Mouse (Mus musculus) cerebellum, postnatal 25 days (tissue): Measurements from ENCODE around the gene Efcc1.

Experiments used
- DNase-seq, 2 experiments: peaks; one replicate each; pipeline ENCODE4 v3.0.0; 2021; ENCODE audit warnings: mixed read lengths in 2 of 2

Gene Efcc1

DNA sequence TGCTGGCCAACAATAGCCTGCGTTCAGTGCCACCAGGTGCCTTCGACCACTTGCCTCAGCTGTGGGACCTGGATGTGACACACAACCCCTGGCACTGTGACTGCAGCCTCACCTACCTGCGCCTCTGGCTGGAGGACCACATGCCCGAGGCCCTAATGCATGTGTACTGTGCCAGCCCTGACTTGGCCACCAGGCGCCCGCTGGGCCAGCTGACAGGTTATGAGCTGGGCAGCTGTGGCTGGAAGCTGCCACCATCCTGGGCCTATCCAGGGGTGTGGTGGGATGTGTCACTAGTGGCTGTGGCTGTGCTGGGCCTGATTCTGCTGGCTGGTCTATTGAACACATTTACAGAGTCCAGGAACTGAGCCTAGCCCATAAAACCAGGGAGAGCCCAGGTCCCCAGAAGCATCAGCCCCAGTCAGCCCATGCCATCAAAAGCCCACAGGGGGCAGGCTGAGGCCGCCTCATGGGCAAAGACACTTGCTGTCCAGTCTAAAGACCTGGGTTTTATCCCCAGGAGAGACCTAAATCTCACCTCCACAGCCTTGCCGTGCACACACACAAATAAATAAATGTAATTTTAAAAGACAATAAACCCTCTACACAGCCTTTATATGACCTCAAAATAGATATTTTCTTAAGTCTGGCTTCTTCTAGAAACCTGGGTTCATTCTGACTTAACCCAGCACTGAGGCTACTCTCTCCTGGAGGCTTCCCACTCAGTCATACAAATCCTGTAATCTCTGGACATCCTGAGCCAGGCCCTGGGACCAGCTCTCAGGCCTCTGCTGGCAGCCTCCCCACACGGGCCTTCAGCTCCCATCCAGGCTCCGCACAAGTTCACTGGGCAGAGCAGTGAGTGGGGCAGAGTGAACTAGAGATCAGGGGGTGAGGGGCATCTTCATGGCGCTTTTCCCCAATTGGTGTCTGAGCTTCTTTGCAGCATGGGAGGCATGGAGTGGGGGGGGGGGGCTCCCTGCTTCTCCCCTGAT is 48.8 kb downstream of the Efcc1 start:
- peak; percentile 36 to 65 for DNase-seq

DNA sequence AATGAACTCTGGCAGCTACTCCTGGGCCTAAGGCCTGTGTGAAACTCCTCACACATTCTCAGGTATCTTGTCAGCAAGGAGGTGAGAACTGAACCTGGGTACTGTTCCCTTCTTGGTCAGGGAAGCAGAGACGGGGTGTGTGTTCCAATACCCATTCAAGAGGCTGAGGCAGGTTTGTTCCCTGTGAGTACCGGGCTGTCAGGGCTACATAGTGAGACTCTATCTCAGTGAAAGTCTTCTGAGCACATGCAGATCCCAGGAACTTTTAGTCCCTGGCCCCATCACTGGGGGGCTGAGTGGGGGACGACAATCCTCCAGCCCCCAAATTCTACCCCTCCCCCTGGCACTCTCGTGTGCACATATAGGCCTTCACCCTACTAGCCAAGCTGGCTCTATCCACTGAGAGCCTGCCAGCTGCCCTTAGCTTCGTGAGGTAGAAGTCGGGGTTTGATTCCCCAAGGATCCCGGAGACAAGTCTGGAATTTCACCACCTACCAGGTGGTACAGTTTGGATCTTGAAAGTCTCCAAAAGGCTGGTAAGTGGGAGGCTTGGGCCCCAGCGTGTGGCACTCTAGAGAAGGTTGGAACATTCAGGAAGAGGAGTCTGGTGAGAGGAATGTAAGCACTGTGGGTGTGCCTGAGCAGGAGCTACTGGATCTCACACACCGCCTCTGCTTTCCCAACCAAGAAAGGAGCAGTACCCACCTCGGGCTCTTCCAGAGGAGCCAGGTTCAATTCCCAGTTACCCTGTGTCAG is 50.1 kb downstream of the Efcc1 start:
- no peak for DNase-seq

DNA sequence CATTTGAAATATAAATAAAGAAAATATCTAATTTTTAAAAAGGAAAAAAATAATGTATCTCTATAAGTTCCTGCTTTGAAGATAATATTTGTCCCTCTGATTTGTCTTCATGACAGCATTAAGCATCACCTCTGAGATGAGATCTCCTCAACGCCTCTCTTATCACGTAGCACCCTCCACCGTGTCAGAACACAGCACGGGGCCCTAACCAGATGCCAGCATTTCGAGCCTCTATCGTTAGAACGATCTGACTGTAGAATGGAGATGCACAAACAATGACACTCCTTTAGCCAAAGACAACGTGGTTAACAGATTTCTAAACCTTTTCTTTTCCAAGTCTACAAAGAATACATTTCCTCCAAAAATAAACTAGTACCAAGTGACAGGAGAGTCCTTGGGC is 53.4 kb downstream of the Efcc1 start:
- DNase-seq, result no peak

DNA sequence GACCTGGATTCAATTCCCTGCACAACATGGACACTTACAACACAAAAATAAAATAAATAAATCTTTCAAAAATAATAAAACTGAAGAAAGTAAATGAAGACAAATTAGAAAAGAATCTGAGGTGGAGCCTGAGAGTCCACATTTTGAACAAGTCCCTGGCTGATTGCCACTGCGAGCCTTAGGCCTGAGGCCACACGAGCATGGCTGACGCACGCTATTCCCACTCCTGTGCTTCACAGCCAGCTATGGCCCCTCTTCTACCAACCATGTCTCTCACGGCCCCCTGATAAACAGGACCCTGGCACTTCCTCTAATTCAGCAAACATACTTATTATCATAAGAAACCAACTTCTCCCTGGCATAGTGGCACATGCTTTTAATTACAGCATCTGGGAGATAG is 56.0 kb downstream of the Efcc1 start:
- no peak for DNase-seq

DNA sequence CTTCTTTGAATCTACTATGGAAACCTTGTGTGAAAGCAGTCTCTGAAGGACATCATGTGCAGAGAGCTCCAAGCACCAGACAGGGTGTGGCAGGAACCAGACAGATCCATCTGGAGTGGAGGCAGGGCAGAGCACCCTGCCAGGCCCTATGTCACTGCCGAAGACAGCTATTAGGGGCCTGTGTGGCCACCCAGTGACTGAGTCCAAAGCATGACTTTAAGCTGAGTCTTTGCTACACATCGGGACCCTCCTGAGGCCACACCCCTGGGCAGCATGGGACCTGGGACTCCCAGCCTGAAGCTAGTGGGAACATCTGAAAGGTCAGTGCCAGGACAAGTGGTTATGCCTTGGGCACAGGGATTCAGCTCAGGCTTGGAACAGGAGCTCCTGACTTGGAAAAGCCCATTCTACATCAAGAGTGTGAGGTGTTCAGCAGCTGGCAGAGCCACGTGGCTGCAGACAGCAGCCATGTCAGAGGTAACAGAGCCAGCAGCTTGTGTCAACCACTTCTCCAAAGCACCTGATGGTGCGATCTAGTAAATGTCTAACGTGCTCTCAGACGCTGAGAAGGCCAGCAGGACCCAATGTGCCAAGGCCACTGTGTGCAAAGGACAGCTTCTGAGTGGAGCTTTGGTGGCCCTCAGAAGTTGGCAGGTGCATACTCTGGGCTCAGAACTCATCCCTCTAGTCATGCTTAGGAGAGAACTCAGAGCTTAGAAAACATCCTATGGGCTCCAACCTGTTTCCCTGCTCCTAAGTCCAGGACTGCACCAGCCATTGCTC is 56.6 kb downstream of the Efcc1 start:
- no peak for DNase-seq

DNA sequence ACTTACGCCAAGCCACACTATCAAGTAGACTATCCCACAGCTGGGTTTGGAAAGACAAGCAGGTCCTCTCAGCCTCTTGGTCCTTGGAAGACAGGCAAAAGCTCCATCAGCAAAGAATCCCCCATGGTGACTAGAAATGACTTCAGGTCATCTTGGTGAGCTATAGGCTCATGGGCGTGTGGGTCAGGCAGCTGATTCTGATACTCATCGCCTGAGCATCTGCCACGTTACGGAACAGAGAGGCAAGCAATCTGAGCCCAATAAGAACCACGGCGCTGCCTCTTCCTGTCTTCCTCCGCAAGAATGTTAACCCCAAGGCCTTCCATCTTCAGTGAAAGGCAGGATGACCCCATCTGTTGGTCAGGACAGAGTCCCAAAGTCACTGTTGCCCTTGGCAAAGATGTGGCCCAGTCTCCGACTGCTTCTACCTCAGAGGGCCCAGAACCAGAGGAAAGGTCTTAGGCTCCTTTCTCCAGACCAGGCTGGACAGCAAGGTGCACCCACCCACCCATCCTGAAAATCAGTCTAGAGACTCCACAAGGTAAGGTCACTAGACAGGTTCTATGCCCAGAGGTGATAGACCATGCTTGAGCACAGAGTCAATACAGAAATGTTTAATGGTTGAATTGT is 57.7 kb downstream of the Efcc1 start:
- no peak for DNase-seq

DNA sequence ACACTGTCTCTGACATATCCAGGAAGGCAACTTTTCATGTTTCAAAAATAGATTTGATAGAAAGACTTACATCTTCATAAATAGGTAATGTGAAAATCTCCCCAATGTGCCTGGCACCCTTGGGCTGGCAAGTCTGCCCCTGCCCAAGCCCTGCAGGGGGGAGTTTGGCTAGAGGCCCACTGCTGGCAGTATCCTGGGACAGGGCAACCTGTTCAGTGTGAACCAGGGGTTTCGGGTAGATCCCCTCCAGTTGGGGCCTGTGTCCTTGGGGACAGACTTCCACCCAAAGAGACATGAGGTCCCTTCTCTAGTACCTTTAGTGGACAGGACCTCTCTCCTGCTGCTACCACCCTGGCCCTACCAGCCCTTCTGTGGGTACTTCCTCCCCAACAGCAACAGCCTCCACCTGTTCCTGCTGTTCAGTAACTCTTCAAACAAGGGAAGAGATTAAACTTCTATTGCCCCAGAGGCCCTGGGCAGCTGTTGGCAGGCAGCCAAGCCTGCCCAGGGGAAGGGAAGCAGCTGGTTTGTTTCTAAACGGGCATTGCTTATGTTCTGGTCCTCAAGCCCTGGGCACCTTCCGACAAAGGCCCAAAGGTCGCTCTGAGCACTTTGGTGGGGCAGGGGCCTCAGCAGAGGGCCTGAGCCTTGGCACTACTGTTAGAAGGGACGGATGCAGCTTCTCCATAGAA is 58.4 kb downstream of the Efcc1 start:
- DNase-seq, result peak in 1 of 2 experiments; percentile 65

DNA sequence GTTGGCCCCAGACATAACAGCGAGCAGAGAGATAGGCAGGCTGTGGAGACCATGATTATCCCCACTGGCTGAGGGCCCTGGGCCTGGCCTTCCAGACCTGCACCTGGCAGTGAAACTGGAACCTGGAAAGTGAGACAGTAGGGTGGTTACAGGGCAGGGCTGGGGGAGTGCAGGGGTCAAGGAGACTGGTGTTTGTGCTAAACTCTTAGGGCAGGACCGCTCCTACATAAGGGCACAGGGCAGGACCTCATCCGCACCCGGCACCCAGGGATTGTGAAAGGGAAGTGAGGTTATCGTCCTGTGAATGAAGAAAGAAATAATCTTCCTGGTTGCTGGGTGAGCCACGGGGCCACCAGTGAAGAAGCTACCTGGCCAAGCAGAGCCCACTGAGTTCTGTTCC is 59.1 kb downstream of the Efcc1 start:
- no peak for DNase-seq

DNA sequence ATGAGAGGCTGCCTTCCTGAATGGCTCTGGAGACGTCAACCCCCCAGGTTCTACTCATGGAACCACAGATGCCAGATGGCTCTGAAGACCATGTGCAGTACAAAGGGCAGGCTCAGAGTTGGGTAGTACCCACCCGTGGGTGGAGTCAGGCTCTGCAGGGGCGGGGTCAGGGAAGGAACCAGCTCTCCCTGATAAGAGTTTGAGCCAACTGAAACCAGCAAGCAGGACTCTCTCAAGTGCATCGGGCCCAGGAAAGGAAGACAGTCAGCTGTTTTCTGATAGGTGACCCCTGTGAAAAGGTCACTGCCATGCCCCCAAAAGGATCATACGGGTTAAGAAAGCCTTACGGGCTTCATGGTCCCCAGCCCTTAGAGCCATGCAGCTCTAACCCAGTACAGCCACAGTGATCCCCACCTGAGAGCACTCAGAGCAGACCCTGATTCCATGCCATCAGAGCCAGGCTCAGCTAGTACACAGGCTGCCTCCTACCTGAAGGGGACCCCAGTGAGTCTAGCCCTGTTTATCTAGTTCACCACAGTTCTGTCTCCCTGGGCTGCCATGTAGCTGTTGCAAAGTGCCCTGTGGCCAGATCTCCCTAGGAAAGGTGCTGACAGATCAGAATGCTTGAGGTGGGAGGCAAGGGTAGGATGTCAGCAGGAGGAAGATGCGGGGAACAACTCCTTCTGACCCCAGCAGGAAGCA is 60.3 kb downstream of the Efcc1 start:
- DNase-seq, result peak in 1 of 2 experiments; percentile 39

DNA sequence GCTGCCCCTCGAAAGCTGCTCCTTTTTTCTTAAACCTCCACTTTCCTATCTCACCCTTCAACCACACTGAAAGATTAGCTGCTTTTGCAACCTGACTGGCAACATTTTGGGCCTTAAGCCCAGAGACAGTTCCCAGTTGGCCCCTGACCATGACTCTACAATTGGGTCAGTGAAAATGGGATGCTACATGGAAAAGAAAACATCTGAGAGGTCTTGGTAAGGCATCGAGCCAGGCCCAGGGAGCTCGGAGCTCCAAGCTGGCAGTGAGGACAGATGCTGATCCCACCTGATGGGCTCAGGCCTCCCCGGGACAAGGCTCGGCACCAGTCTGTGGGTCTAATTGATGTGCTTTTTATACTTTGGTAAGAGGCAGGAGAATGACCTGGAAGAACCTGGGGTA is 61.2 kb downstream of the Efcc1 start:
- peak in 1 of 2 experiments; percentile 34 for DNase-seq

DNA sequence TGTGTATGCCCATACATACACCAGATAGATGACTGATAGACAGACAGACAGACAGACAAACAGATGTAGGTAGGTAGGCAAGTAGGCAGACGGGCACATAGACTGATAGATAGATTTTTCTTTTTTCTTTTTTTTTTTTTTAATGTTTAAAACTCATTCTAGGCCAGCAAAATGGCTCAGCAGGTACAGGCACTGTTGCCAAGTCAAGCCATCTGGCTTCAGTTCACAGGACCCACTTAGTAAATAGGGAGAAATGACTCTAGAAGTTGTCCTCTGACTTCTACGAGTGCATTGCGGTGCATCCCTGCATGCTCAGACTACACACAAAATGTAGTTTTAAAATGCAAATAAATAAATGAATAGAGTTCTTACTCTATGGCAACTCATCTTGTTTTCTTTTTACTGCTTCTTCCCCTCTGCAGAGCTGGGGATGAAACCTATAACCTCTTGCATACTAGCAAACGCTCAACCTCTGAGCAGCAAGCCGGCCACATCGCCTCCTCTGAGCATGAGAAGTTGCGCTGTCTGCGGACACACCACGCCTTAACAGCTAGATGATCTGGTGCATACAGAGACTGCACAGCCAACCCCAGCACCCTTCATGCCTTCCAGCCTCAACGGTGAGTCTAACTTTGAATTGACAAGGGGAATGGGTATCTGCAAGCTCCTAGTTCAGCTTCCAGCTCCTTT is 63.3 kb downstream of the Efcc1 start:
- DNase-seq, result peak; percentile 85 to 89

DNA sequence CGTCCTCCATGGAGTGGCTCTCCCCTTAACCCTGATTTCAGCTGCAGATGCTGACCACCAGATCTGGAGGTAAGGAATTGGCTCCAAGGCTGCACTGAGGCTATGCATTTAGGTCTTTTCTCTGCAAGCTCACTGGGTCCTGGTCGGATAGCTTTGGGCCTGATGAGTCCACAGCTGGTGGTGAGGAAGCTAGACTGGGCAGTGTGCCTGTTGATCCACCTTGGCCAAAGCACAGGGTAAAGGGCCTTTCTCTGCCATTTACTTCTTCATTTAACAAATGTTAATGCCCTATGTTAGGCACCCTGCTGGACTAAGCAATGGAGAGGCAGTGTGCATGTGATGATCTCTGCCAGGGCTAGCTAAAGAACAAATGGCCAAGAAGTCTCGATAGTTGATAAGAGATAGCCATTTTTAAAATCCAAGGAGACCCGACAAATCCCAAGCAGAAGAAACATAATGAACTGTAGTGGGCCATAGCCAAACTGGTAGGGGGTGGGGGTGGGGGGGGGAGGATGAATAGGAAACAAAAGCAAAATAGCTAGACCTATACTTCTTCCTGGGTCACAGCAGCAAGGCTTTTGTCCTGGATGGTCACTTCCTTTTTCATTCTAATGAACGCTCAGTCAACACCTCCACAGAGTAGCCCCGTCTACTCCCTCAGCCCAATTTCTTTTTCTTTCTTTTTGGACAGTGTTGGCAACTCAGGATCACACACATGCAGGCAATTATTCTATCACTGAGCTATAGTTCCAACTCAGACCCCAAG is 64.9 kb downstream of the Efcc1 start:
- DNase-seq, result peak; percentile 67 to 74

DNA sequence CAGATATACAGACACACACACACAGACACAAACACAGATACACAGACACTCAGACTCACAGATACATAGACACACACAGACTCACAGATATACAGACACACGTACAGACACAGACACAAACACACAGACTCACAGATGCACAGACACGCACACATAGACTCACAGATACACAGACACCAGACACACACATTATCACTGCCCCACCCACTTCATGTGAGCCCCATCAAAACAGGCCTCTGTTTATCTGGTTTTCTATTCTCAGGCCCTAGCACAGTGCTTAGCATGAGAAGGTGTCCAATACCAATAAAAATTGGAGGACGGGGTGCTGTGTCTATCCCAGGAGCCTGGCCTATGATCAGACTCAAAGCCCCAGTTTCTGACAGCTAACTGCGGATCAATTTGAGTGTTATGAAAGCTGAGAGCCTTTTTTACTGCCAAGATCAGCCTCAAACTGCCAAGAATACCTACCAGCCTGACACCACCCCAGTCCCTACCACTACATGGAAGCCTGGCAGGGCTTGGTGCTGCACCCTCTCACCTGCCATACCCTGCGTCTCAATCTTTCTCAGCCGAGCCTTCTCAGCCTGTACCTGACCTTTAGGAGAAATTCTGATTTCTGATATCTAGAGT is 65.7 kb downstream of the Efcc1 start:
- no peak for DNase-seq

DNA sequence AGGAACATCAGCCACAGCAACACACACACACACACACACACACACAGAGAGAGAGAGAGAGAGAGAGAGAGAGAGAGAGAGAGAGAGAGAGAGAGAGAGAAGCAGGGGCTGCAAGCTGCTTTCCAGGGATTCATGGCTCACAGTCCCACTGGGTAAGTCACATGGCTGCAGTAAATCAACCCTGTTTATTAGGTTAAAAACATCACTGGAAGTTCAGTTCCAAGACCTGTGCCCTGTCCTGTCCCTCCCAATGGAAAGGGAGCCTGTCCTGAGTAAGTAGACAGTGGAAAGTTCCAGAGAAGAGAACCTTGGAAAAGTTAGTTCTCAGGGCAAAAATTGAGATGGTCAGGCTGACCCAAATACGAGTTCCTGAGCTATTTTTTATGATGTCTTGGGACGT is 66.7 kb downstream of the Efcc1 start:
- DNase-seq, result no peak

DNA sequence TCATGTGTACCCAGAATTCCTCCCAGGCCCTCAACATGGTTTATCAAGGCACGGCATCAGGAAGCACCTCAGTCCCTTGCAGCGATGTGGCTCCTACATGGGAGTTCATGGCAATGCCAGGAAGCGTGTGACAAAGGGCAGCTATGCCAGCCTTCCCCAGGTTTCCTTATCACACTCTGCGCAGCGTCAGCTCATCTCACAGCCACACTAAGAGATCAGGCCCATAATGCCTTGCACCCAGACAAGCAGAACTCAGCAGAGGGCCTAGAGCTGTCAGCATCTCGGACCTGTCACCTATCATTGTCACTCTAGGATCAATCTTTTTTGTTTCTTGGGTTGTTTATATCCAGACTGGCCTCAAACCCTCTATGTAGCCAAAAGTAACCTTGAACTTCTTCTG is 68.9 kb downstream of the Efcc1 start:
- no peak for DNase-seq

DNA sequence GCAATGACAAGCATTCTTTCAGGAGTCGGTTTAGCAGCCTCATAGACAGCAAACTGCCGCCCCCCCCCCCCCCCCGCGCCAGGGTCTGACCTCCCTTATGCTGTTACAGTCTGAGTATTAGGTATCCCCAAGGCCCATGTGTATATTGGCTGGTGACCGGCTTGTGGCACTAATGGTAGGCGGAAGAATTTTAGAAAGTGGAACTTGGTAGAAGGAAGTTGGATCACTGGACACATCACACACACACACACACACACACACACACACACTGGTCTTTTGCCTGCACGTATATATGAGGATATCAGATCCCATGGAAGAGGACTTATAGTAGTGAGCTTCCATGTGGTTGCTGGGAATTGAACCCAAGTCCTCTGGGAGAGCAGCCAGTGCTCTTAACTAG is 71.8 kb downstream of the Efcc1 start:
- no peak for DNase-seq

DNA sequence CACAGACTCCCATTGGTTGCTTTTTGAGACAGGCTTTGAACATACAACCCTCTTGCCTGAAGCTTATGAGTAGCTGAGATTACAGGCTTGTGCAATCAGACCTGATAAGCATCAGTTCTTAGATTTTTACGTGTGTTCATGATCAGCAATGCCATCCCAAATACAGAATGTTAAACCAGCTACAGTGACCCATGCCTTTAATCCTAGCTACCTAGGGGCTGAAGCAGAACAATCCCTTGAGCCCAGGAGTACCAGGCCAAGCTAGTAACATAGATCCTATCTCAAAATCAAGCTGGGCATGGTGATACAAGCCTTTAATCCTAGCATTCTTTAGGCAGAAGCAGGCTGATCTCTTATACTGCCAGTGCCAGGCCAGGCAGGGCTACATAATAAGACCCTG is 73.4 kb downstream of the Efcc1 start:
- DNase-seq, result no peak

DNA sequence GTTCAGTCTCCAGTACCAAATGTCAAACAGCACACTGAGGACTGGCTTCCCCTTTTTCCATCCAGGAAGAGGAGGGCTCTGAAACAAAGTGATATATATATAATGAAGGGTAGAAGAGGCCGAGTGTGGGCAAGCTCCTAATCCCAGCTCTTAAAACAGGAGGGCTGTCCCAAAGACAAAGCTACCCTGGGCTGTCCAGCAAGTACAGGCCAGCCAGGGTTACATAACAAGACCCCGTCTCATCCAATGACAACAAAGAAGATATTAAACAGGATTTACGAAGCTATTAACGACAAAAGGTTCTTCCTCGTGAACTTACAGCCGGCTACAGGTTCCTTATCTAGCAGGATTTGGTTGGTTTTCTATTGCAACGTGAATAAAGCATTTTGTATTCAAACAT is 74.2 kb downstream of the Efcc1 start:
- DNase-seq, result no peak

DNA sequence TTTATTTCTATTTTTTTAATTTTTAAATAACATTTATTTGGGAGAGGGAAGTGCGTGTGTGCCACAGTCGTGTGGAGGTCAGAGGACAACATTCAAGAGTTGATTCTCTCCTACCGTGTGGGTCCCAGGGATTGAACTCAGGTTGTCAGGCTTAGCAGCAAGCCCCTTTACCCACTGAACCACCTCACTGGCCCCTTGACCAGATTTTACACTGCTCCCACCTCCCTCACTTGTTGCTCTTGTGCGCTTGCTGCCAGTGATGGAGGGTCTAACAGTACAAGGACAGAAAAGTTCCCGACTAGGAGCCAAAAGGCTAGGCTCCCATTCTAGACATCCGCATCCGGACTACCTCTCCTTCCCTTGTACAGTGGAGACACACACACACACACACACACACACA is 74.8 kb downstream of the Efcc1 start:
- no peak for DNase-seq
